Mouse (Mus musculus) neural tube, embryonic 14.5 days (tissue): ENCODE data around the gene Lsmem1. TPM values are rescaled to one million over a fixed set of nuclear protein-coding genes. Genes with fewer than 3 reads are reported as not detected.
A peak's percentile ranks its signal among the peaks of the same experiment; 100 is the strongest.

Source experiments
- ATAC-seq: fragments of 200-750 bp; cut with Nextera tagmentation; 2 replicates; pipeline ENCODE4 v1.8.0; 2017; ENCODE audit warnings: low read depth, mild to moderate bottlenecking, moderate TSS enrichment, moderate library complexity
- H3K27ac ChIP-seq: fragments of 300-500 bp; sonication (generic); 2 replicates; pipeline ENCODE4 v1.5.1; 2014; ENCODE audit warnings: low read depth, mild to moderate bottlenecking, control low read depth, low read length, moderate library complexity, mixed read lengths
- H3K27me3 ChIP-seq: fragments of 300-500 bp; sonication (generic); 2 replicates; pipeline ENCODE4 v1.6.1; 2014; ENCODE audit warnings: low read length; ENCODE audit not compliant: control insufficient read depth, insufficient read depth
- H3K36me3 ChIP-seq: fragments of 300-500 bp; sonication (generic); 2 replicates; pipeline ENCODE4 v1.6.1; 2014; ENCODE audit warnings: low read length, mixed read lengths; ENCODE audit not compliant: control insufficient read depth, insufficient read depth
- H3K4me1 ChIP-seq: fragments of 300-500 bp; sonication (generic); 2 replicates; pipeline ENCODE4 v1.6.1; 2014; ENCODE audit warnings: low read length; ENCODE audit not compliant: control insufficient read depth, insufficient read depth
- H3K4me2 ChIP-seq: fragments of 300-500 bp; sonication (generic); 2 replicates; pipeline ENCODE4 v1.6.1; 2014; ENCODE audit warnings: mild to moderate bottlenecking, low read depth, low read length, control low read depth
- H3K4me3 ChIP-seq: fragments of 300-500 bp; sonication (generic); 2 replicates; pipeline ENCODE4 v1.5.1; 2014; ENCODE audit warnings: low read depth, low read length, control low read depth, mixed read lengths
- H3K9ac ChIP-seq: fragments of 300-500 bp; sonication (generic); replicated peaks from 2 replicates; pipeline ENCODE4 v1.6.1; 2014; ENCODE audit warnings: low read depth, mild to moderate bottlenecking, control low read depth, low read length, mixed read lengths
- H3K9me3 ChIP-seq: fragments of 300-500 bp; sonication (generic); 2 replicates; pipeline ENCODE4 v1.6.1; 2016; ENCODE audit warnings: low read length; ENCODE audit not compliant: control insufficient read depth
- WGBS: fragments of 180-500 bp; shearing (Covaris S2); extraction: QIAGEN DNeasy Blood & Tissue Kit; methylation state at CpG from one replicate; pipeline ENCODE4 v1.1.7; 2014; 5-methylcytosine and 5-hydroxymethylcytosine counted together
- microRNA counts: library from miRNA; unstranded; fragments of <30 nt; microRNA quantifications from one replicate; lab custom pipeline; 2016
- microRNA-seq: library from miRNA; unstranded; fragments of <30 nt; microRNA quantifications from one replicate; pipeline ENCODE4, GENCODE M21; 2016
- polyA plus RNA-seq: library from polyadenylated mRNA; unstranded; fragments of >200 nt; fragmentation: Nextera tagmentation; extraction: Ambion mirVana; gene quantifications from 2 replicates; pipeline ENCODE4 v1.2.1, GENCODE M21; 2014

Gene Lsmem1
- polyA plus RNA-seq, 1 experiment from 2014 or later: 0.32 TPM

- WGBS: 55% methylated on average over 11 of the region's 11 CpGs
- no peak overlapping the region for H3K9ac ChIP-seq
Measured at GRCm38 (mm10) chr12:40134529-40134928, 64.8 kb downstream of the Lsmem1 start.

GRCm38 (mm10) chr12:40133573-40134271 is 65.6 kb downstream of the Lsmem1 start, which contains the start of gene Scin:
Gene Scin, minus strand, starts transcription at chr12:40134228.
- H3K36me3 ChIP-seq: no peaks in the 10 kb centered on the region
- H3K9me3 ChIP-seq: no peaks in the 10 kb centered on the region
- H3K4me1 ChIP-seq: peaks cover 10% of the 10 kb centered on the region
- peak; percentile 73 for ATAC-seq
- WGBS: 1% methylated on average over 39 of the region's 39 CpGs
- H3K27me3 ChIP-seq: peaks cover 20% of the 10 kb centered on the region
- peak within 1 kb of the TSS; percentile 33 for H3K4me3 ChIP-seq
- H3K9ac ChIP-seq: peak within 1 kb of the TSS; percentile 37; the same call in 1 of the 2 replicates
- no peak within 1 kb of the TSS for H3K27ac ChIP-seq
- peak within 1 kb of the TSS; percentile 83 for H3K4me2 ChIP-seq

More at GRCm38 (mm10) chr12:40134529-40134928, 64.8 kb downstream of the Lsmem1 start:
- Histone ChIP-seq H3K36me3 (no peaks in the 10 kb centered on the region), H3K9me3 (no peaks in the 10 kb centered on the region), H3K27ac (no peak overlapping the region), H3K4me1 (peaks cover 10% of the 10 kb centered on the region), H3K4me3 (peak overlapping the region; percentile 33; the same call in 1 of the 2 replicates), H3K27me3 (peaks cover 20% of the 10 kb centered on the region), H3K4me2 (peak overlapping the region; percentile 83; the same call in 1 of the 2 replicates)
- 0 out of 2 replicates have a peak, but pooled peaks have one; percentile 33 for ATAC-seq

GRCm38 (mm10) chr12:40133194-40133572 is 66.1 kb downstream of the Lsmem1 start:
- Histone ChIP-seq H3K4me1 (peaks cover 10% of the 10 kb centered on the region), H3K4me2 (peak overlapping the region; percentile 83), H3K4me3 (peak overlapping the region; percentile 33), H3K27me3 (peaks cover 20% of the 10 kb centered on the region), H3K27ac (no peak overlapping the region), H3K9me3 (no peaks in the 10 kb centered on the region), H3K9ac (no peak overlapping the region), H3K36me3 (no peaks in the 10 kb centered on the region)
- WGBS: 23% methylated on average over 10 of the region's 10 CpGs
- no peak for ATAC-seq

MicroRNAs encoded within 50 kb of the gene (microRNA counts, 519-probe panel; counts per million panel counts)
- microRNA mmu-miR-1938 (lab: Ali Mortazavi, UCI): not detected

Small RNA genes within 50 kb of the gene (microRNA-seq; reads per million reads assigned to microRNA genes)
- gene Mir1938: not detected

Other genes with a start within 250 kb of the Lsmem1 start
- 138 and 165 TPM in 2 replicates for gene Arl4a, start 161.5 kb downstream of the Lsmem1 start, polyA plus RNA-seq
- gene Scin, start 65.3 kb downstream of the Lsmem1 start, polyA plus RNA-seq: not detected in 2 replicates
- 174 and 182 TPM in 2 replicates for gene Ifrd1, start 49.0 kb upstream of the Lsmem1 start, polyA plus RNA-seq
- 30.6 and 31.2 TPM in 2 replicates for gene Zfp277, start 246.4 kb upstream of the Lsmem1 start, polyA plus RNA-seq
- 43.0 and 45.4 TPM in 2 replicates for gene Dock4, start 246.5 kb upstream of the Lsmem1 start, polyA plus RNA-seq